Mouse (Mus musculus) hindbrain, embryonic 11.5 days (tissue): ENCODE measurements at regions not wholly inside any gene's neighbourhood (a gene's known extent, or its start where the extent isn't known, plus 50 kb on each side); places are given as distances from the start of the nearest gene placed in this dataset.
A peak's percentile ranks its signal among the peaks of the same experiment; 100 is the strongest.

Experiments
- ATAC-seq: fragments of 200-750 bp; cut with Nextera tagmentation; 2 replicates; pipeline ENCODE4 v1.8.0; 2017; ENCODE audit warnings: mild to moderate bottlenecking, moderate TSS enrichment, moderate library complexity; ENCODE audit not compliant: low FRiP score
- DNase-seq: peaks from one replicate; pipeline ENCODE4 v3.0.0-alpha.2; 2015; ENCODE audit warnings: low spot score
- H3K27ac ChIP-seq: fragments of 300-500 bp; sonication (generic); 2 replicates; pipeline ENCODE4 v1.5.1; 2014; ENCODE audit warnings: mild to moderate bottlenecking, low read depth, low read length
- H3K27me3 ChIP-seq: fragments of 300-500 bp; sonication (generic); 2 replicates; pipeline ENCODE4 v1.6.1; 2014; ENCODE audit warnings: mild to moderate bottlenecking, low read length, moderate library complexity, mixed read lengths; ENCODE audit not compliant: control insufficient read depth, insufficient read depth
- H3K36me3 ChIP-seq: fragments of 300-500 bp; sonication (generic); 2 replicates; pipeline ENCODE4 v1.6.1; 2014; ENCODE audit warnings: mild to moderate bottlenecking, low read length, moderate library complexity, mixed read lengths; ENCODE audit not compliant: control insufficient read depth, insufficient read depth
- H3K4me1 ChIP-seq: fragments of 300-500 bp; sonication (generic); replicated peaks from 2 replicates; pipeline ENCODE4 v1.6.1; 2014; ENCODE audit warnings: low read length, mixed read lengths; ENCODE audit not compliant: control insufficient read depth, insufficient read depth
- H3K4me2 ChIP-seq: fragments of 300-500 bp; sonication (generic); replicated peaks from 2 replicates; pipeline ENCODE4 v1.6.1; 2014; ENCODE audit warnings: mild to moderate bottlenecking, low read depth, low read length
- H3K4me3 ChIP-seq: fragments of 300-500 bp; sonication (generic); 2 replicates; pipeline ENCODE4 v1.5.1; 2014; ENCODE audit warnings: low read depth, low read length
- H3K9ac ChIP-seq: fragments of 300-500 bp; sonication (generic); 2 replicates; pipeline ENCODE4 v1.6.1; 2014; ENCODE audit warnings: low read depth, low read length
- H3K9me3 ChIP-seq: fragments of 300-500 bp; sonication (generic); 2 replicates; pipeline ENCODE4 v1.6.1; 2016; ENCODE audit warnings: low read length; ENCODE audit not compliant: control insufficient read depth
- WGBS: fragments of 180-500 bp; shearing (Covaris S2); extraction: QIAGEN DNeasy Blood & Tissue Kit; methylation state at CpG from one replicate; pipeline ENCODE4 v1.1.7; 2014; 5-methylcytosine and 5-hydroxymethylcytosine counted together

DNA sequence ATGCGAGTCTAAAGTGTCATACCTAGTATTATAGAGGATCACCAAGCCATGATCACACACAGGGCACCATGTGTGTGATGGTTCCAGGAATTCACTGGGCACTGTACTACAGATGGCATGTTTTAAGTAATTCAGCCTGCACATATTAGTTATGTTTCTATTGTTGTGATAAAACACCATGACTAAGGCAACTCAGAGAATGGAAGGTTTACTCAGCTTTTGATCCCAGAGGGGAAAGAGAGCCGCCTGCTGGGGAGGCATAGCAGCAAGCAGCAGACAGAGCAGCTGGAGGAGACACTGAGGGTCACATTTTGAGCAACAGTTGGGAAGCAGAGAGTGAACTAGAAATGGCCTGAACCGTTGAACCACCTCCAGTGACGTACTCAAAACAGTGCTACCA is 88.2 kb upstream of the Ctbp2 start:
- ATAC-seq = no peak
- H3K36me3 ChIP-seq = no peaks in the 10 kb centered on the region
- no peak overlapping the region for H3K9ac ChIP-seq
- no peak for DNase-seq
- no peaks in the 10 kb centered on the region for H3K9me3 ChIP-seq
- H3K4me1 ChIP-seq = no peaks in the 10 kb centered on the region
- H3K27me3 ChIP-seq = no peaks in the 10 kb centered on the region
- no peak overlapping the region for H3K27ac ChIP-seq
- H3K4me2 ChIP-seq = no peak overlapping the region
- WGBS = 55% methylated on average over 4 of the region's 4 CpGs
- no peak overlapping the region for H3K4me3 ChIP-seq

GRCm38 (mm10) chr7:133205704-133206103 is 81.5 kb upstream of the Ctbp2 start:
- Histone ChIP-seq H3K4me1 (no peaks in the 10 kb centered on the region), H3K4me2 (no peak overlapping the region), H3K9me3 (no peaks in the 10 kb centered on the region), H3K4me3 (no peak overlapping the region), H3K36me3 (no peaks in the 10 kb centered on the region), H3K27ac (no peak overlapping the region), H3K27me3 (no peaks in the 10 kb centered on the region), H3K9ac (no peak overlapping the region)
- DNase-seq = peak; percentile 28
- no peak for ATAC-seq
- 8% methylated on average over 7 of the region's 7 CpGs for WGBS

DNA sequence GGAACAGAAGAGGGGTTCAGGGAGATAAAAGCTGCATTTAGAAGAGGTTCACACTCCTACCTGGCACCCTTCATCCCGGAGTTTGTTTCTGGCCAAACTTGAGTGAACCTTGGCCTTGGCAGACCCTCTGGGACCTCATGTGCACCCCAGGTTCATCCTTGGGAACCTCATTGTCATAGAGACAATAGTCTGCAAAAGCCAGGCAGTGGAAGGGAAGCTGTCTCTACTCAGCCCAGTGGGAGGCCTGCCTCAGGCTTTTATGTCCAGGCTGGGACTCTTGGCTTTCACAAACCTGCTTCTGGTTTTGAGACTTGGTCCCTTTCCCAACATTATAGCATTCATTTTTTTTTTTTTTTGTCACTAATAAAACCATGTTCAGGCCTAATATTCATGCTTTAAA is 80.3 kb upstream of the Ctbp2 start:
- H3K9ac ChIP-seq = no peak overlapping the region
- no peaks in the 10 kb centered on the region for H3K4me1 ChIP-seq
- no peak overlapping the region for H3K27ac ChIP-seq
- ATAC-seq (no peak), DNase-seq (no peak)
- H3K9me3 ChIP-seq = no peaks in the 10 kb centered on the region
- no peak overlapping the region for H3K4me3 ChIP-seq
- no peaks in the 10 kb centered on the region for H3K27me3 ChIP-seq
- WGBS = 55% methylated on average over 1 of the region's 1 CpGs
- no peaks in the 10 kb centered on the region for H3K36me3 ChIP-seq
- H3K4me2 ChIP-seq = no peak overlapping the region

- 86% methylated on average over 7 of the region's 7 CpGs for WGBS
- Histone ChIP-seq H3K36me3 (no peaks in the 10 kb centered on the region), H3K4me1 (no peaks in the 10 kb centered on the region), H3K9ac (no peak overlapping the region), H3K4me2 (no peak overlapping the region), H3K9me3 (no peaks in the 10 kb centered on the region), H3K27ac (no peak overlapping the region), H3K27me3 (no peaks in the 10 kb centered on the region), H3K4me3 (no peak overlapping the region)
- no peak for DNase-seq
- ATAC-seq = no peak
Measured at GRCm38 (mm10) chr7:133203933-133204332, 79.8 kb upstream of the Ctbp2 start.

DNA sequence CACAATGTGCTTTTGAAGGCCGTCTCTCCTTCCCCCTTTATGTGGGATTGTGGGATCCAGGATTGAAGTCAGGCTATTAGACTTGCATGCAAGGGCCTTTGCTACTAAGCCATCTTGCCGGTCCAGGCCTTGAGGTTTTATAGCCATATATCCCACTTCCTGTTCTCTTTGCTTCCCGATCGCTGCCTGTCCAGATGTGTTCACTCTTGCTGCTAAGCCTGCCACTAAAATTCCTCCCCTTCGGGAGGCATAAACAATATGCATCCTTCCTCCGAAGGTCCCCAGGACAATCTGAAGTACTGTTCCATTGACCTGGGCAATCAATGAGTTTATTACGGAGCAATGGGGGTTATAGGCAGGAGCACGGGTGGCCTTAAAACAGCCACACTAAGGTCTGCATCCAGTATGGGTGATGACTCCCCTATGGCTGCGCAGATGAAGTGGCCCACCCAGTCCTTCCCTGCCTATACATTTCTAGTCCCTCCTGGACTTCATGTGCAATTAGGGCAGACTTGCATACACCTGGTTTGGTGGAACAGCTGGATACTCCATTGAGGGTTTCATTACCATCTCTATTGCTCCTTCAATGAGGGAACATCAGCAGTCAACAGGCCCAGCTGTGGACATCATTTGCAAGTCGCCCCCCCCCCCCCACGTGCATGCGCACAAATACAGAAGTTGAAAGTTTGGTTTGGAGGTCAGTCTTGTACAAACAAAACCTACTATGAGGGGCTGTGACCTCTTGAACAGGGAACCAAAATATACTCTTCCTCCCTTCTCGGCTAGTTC is 78.1 kb upstream of the Ctbp2 start:
- Histone ChIP-seq H3K9me3 (no peaks in the 10 kb centered on the region), H3K4me2 (no peak overlapping the region), H3K9ac (no peak overlapping the region), H3K27me3 (no peaks in the 10 kb centered on the region), H3K4me3 (no peak overlapping the region), H3K36me3 (no peaks in the 10 kb centered on the region), H3K4me1 (no peaks in the 10 kb centered on the region), H3K27ac (no peak overlapping the region)
- WGBS = 73% methylated on average over 13 of the region's 13 CpGs
- DNase-seq = no peak
- ATAC-seq = no peak

DNA sequence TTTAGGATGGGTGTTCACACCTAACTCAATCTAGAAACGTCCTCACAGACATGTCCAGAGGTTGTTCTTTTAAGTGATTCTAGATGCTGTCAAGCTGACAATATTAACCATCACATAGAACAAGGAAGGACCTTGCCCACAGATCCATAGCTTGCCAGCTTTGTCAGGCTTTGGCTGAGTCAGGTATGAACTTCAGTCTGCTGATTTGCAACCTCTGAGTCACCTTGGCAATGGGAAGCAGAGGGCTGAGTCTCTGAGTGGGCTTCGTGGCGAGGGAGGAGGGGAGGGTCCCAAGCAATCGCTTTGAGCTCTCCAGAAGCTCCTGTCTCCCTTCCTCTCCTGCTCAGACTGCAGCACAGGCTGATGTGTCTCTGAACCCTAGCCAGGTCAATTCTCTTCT is 74.9 kb upstream of the Ctbp2 start:
- Histone ChIP-seq H3K4me1 (no peaks in the 10 kb centered on the region), H3K27ac (no peak overlapping the region), H3K9ac (no peak overlapping the region), H3K9me3 (no peaks in the 10 kb centered on the region), H3K36me3 (no peaks in the 10 kb centered on the region), H3K4me3 (no peak overlapping the region), H3K4me2 (no peak overlapping the region), H3K27me3 (no peaks in the 10 kb centered on the region)
- 75% methylated on average over 4 of the region's 4 CpGs for WGBS
- ATAC-seq (no peak), DNase-seq (no peak)

DNA sequence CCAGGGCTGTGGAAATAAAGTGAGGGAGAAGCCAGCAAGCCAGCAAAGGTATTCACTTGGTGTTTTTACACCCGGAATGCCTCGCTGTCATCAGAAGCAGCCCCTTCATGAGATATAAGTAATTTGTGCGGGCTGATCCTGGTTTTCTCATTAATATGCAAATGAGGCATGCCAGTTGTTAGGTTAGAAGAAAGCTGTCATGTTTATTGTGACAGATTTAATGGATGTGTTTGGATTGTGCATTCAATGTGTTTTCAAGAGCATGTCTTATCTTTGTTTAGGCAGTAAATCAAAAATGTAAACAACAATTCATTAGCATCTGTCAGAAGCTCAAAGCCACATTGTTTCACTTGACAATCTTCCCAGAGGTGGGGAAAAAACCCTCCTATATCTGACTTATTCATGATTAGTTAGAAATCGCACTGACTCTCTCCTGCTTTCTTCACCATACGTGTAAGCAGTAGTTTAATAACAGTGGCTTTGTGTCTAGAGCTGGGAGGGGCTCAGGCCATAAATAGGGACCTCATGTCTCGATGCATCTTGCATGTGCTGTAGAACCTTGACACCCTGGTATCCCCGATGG is 65.8 kb upstream of the Ctbp2 start:
- Histone ChIP-seq H3K27ac (no peak overlapping the region), H3K27me3 (no peaks in the 10 kb centered on the region), H3K9ac (no peak overlapping the region), H3K4me3 (no peak overlapping the region), H3K9me3 (no peaks in the 10 kb centered on the region), H3K36me3 (no peaks in the 10 kb centered on the region), H3K4me2 (no peak overlapping the region), H3K4me1 (no peaks in the 10 kb centered on the region)
- 55% methylated on average over 7 of the region's 7 CpGs for WGBS
- DNase-seq (no peak), ATAC-seq (no peak)

- no peaks in the 10 kb centered on the region for H3K9me3 ChIP-seq
- no peak overlapping the region for H3K4me3 ChIP-seq
- ATAC-seq = peak; percentile 33; the same call in 1 of the 2 replicates
- peak; percentile 59 for DNase-seq
- WGBS = 16% methylated on average over 12 of the region's 12 CpGs
- no peaks in the 10 kb centered on the region for H3K4me1 ChIP-seq
- no peak overlapping the region for H3K27ac ChIP-seq
- H3K9ac ChIP-seq = no peak overlapping the region
- peak overlapping the region; percentile 25; the same call in 1 of the 2 replicates for H3K4me2 ChIP-seq
- H3K27me3 ChIP-seq = no peaks in the 10 kb centered on the region
- H3K36me3 ChIP-seq = no peaks in the 10 kb centered on the region
Measured at GRCm38 (mm10) chr7:133185931-133186601, 61.9 kb upstream of the Ctbp2 start.
